Mouse (Mus musculus): ENCODE data around the gene Ctrc. TPM values are rescaled to one million over a fixed set of nuclear protein-coding genes. Genes with fewer than 3 reads are reported as not detected.

Gene Ctrc
- polyA plus RNA-seq, 1 experiment from 2014 or later, result not detected

DNA sequence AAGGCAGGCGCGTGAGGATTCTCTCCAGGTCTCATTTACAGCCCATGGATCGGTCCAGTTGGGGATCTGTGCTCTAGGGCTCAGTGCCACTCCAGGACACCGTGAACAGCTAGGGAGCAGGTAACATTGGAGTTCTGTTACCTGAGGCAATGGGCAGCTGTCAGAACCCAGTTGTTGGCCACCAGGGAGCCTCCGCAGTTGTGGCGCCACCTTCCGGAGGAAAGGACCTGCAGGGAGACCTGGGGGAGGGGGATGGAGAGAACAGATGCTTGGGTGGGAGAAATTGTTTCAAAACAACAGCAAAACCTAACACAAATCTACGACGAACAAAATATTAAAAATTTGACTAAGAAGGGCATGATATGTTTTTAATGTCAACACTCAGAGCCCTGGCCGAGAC is 24.1 kb downstream of the Ctrc start:
- no peak for DNase-seq (ENCODE audit: low spot score)

GRCm38 (mm10) chr4:141821178-141821577 is 25.0 kb downstream of the Ctrc start:
- Histone ChIP-seq H3K9me3 (ENCODE audit: control insufficient read depth, low read length) (no peaks in the 10 kb centered on the region), H3K4me1 (ENCODE audit: control insufficient read depth, insufficient read depth, low read length) (no peaks in the 10 kb centered on the region), H3K27ac (replicated peaks; ENCODE audit: low read depth, low read length) (no peak overlapping the region), H3K27me3 (replicated peaks; ENCODE audit: control insufficient read depth, insufficient read depth, low read length) (no peaks in the 10 kb centered on the region), H3K36me3 (ENCODE audit: control insufficient read depth, insufficient read depth, low read length) (no peaks in the 10 kb centered on the region), H3K4me3 (ENCODE audit: low read depth, low read length) (no peak overlapping the region), H3K9ac (ENCODE audit: low read depth, low read length) (no peak overlapping the region), H3K4me2 (ENCODE audit: low read depth, low read length) (no peak overlapping the region)
- no peak for DNase-seq (ENCODE audit: low spot score)
- no peak for ATAC-seq (ENCODE audit: low read depth)
- 60% methylated on average over 3 of the region's 3 CpGs for WGBS

More for the DNA sequence above, 24.1 kb downstream of the Ctrc start:
- ATAC-seq (ENCODE audit: low read depth), result no peak
- Histone ChIP-seq H3K4me1 (ENCODE audit: control insufficient read depth, insufficient read depth, low read length) (no peaks in the 10 kb centered on the region), H3K4me3 (ENCODE audit: low read depth, low read length) (no peak overlapping the region), H3K9me3 (ENCODE audit: control insufficient read depth, low read length) (no peaks in the 10 kb centered on the region), H3K27ac (replicated peaks; ENCODE audit: low read depth, low read length) (no peak overlapping the region), H3K4me2 (ENCODE audit: low read depth, low read length) (no peak overlapping the region), H3K27me3 (replicated peaks; ENCODE audit: control insufficient read depth, insufficient read depth, low read length) (no peaks in the 10 kb centered on the region), H3K9ac (ENCODE audit: low read depth, low read length) (no peak overlapping the region), H3K36me3 (ENCODE audit: control insufficient read depth, insufficient read depth, low read length) (no peaks in the 10 kb centered on the region)
- WGBS, result 76% methylated on average over 10 of the region's 10 CpGs

DNA sequence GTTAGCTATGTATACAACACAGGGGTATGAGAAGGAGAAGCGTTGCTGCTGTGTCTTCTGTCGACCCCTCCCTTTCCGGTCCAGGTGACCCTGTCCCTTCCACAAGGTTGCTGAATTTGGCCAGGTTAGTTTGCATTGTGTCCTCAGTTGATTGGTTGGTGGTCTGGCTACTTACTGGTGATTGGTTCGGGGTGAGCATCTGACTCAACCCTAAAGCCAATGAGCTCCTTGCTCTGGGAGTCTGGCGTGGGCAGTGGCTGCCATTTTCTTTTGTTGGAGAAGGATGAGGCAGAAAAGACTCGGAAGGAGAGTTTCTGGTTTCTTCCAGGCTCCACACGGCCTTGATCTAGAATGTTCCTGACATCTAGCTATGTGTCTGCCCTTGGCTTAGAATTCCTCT is 26.8 kb downstream of the Ctrc start:
- H3K4me1 ChIP-seq (ENCODE audit: control insufficient read depth, insufficient read depth, low read length), result no peaks in the 10 kb centered on the region
- H3K36me3 ChIP-seq (ENCODE audit: control insufficient read depth, insufficient read depth, low read length), result 0 out of 2 replicates have a peak, but pooled peaks cover 10% of the 10 kb centered on the region
- no peak overlapping the region for H3K27ac ChIP-seq (replicated peaks; ENCODE audit: low read depth, low read length)
- no peak overlapping the region for H3K4me3 ChIP-seq (ENCODE audit: low read depth, low read length)
- H3K4me2 ChIP-seq (ENCODE audit: low read depth, low read length), result no peak overlapping the region
- H3K9ac ChIP-seq (ENCODE audit: low read depth, low read length), result no peak overlapping the region
- H3K27me3 ChIP-seq (replicated peaks; ENCODE audit: control insufficient read depth, insufficient read depth, low read length), result no peaks in the 10 kb centered on the region
- ATAC-seq (ENCODE audit: low read depth), result no peak
- DNase-seq (ENCODE audit: low spot score), result no peak
- no peaks in the 10 kb centered on the region for H3K9me3 ChIP-seq (ENCODE audit: control insufficient read depth, low read length)
- 91% methylated on average over 7 of the region's 7 CpGs for WGBS

- no peak overlapping the region for H3K9ac ChIP-seq (ENCODE audit: low read depth, low read length)
- H3K4me1 ChIP-seq (ENCODE audit: control insufficient read depth, insufficient read depth, low read length), result no peaks in the 10 kb centered on the region
- H3K27ac ChIP-seq (replicated peaks; ENCODE audit: low read depth, low read length), result no peak overlapping the region
- H3K4me2 ChIP-seq (ENCODE audit: low read depth, low read length), result no peak overlapping the region
- DNase-seq (ENCODE audit: low spot score) (no peak), ATAC-seq (ENCODE audit: low read depth) (no peak)
- WGBS, result 84% methylated on average over 13 of the region's 13 CpGs
- no peaks in the 10 kb centered on the region for H3K9me3 ChIP-seq (ENCODE audit: control insufficient read depth, low read length)
- no peaks in the 10 kb centered on the region for H3K27me3 ChIP-seq (replicated peaks; ENCODE audit: control insufficient read depth, insufficient read depth, low read length)
- H3K4me3 ChIP-seq (ENCODE audit: low read depth, low read length), result no peak overlapping the region
- H3K36me3 ChIP-seq (ENCODE audit: control insufficient read depth, insufficient read depth, low read length), result 0 out of 2 replicates have a peak, but pooled peaks cover 10% of the 10 kb centered on the region
These were observed 27.3 kb downstream of the Ctrc start for GRCm38 (mm10) chr4:141818861-141819260.

GRCm38 (mm10) chr4:141817706-141818105 is 28.5 kb downstream of the Ctrc start:
- DNase-seq (ENCODE audit: low spot score) (no peak), ATAC-seq (ENCODE audit: low read depth) (no peak)
- Histone ChIP-seq H3K9me3 (ENCODE audit: control insufficient read depth, low read length) (no peaks in the 10 kb centered on the region), H3K27ac (replicated peaks; ENCODE audit: low read depth, low read length) (no peak overlapping the region), H3K36me3 (ENCODE audit: control insufficient read depth, insufficient read depth, low read length) (peaks cover 20% of the 10 kb centered on the region), H3K4me2 (ENCODE audit: low read depth, low read length) (no peak overlapping the region), H3K27me3 (replicated peaks; ENCODE audit: control insufficient read depth, insufficient read depth, low read length) (no peaks in the 10 kb centered on the region), H3K4me1 (ENCODE audit: control insufficient read depth, insufficient read depth, low read length) (no peaks in the 10 kb centered on the region), H3K4me3 (ENCODE audit: low read depth, low read length) (no peak overlapping the region), H3K9ac (ENCODE audit: low read depth, low read length) (no peak overlapping the region)
- 59% methylated on average over 10 of the region's 10 CpGs for WGBS

DNA sequence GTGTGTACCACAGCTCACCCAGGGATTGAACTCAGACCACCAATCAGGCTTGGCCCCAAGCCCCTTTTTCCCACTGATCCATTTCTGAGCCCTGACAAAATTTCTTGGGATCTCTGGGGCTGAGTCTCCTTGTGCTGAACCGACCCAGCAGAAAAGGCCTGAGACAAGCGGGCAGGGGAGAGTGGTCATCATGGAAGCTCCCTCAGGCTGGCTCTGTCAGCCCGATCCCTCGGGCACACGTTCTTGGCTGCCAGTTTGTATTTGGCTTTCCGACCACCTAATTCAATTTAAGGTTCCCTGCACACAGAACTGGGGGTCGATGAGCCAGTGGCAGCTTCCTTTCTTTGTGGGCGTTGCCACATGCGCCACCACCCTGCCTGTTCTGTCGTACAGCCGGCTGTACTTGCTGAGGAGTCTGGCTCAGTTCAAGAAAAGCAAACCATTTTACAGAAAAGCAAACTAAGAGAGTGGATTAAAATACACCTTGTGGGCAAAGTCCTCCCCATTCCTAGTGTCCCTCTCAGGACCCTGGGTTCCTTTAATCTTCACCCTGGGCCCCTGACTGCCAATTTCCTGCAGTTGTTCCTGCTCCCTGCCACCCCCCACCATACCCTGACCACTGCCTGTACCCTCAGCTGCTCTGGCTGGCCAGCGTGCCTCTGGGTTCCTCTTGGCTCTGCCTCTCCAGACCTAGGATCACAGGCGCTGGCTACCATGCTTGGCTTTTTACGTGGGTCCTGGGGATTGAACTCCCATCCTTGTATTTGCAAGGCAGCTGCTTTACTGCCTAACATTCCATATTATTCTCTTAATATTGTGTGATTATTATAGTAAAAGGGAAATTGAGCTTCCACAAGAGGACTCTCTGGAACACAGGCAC is 29.1 kb downstream of the Ctrc start:
- no peak overlapping the region for H3K27ac ChIP-seq (replicated peaks; ENCODE audit: low read depth, low read length)

GRCm38 (mm10) chr4:141816267-141816666 is 29.9 kb downstream of the Ctrc start:
- WGBS, result 79% methylated on average over 7 of the region's 7 CpGs
- ATAC-seq (ENCODE audit: low read depth) (peak; percentile 64; the same call in 1 of the 2 replicates), DNase-seq (ENCODE audit: low spot score) (peak; percentile 30)
- Histone ChIP-seq H3K27ac (replicated peaks; ENCODE audit: low read depth, low read length) (no peak overlapping the region), H3K4me2 (ENCODE audit: low read depth, low read length) (no peak overlapping the region), H3K4me1 (ENCODE audit: control insufficient read depth, insufficient read depth, low read length) (no peaks in the 10 kb centered on the region), H3K4me3 (ENCODE audit: low read depth, low read length) (no peak overlapping the region), H3K9me3 (ENCODE audit: control insufficient read depth, low read length) (no peaks in the 10 kb centered on the region), H3K9ac (ENCODE audit: low read depth, low read length) (no peak overlapping the region), H3K27me3 (replicated peaks; ENCODE audit: control insufficient read depth, insufficient read depth, low read length) (no peaks in the 10 kb centered on the region), H3K36me3 (ENCODE audit: control insufficient read depth, insufficient read depth, low read length) (peaks cover 35% of the 10 kb centered on the region)

More for the DNA sequence above, 29.1 kb downstream of the Ctrc start:
- Histone ChIP-seq H3K4me3 (ENCODE audit: low read depth, low read length) (no peak overlapping the region), H3K4me1 (ENCODE audit: control insufficient read depth, insufficient read depth, low read length) (no peaks in the 10 kb centered on the region), H3K4me2 (ENCODE audit: low read depth, low read length) (no peak overlapping the region), H3K9me3 (ENCODE audit: control insufficient read depth, low read length) (no peaks in the 10 kb centered on the region), H3K9ac (ENCODE audit: low read depth, low read length) (no peak overlapping the region), H3K27me3 (replicated peaks; ENCODE audit: control insufficient read depth, insufficient read depth, low read length) (no peaks in the 10 kb centered on the region), H3K36me3 (ENCODE audit: control insufficient read depth, insufficient read depth, low read length) (peaks cover 27% of the 10 kb centered on the region)
- 58% methylated on average over 14 of the region's 14 CpGs for WGBS
- ATAC-seq (ENCODE audit: low read depth), result no peak
- DNase-seq (ENCODE audit: low spot score), result no peak

GRCm38 (mm10) chr4:141811375-141811774 is 34.8 kb downstream of the Ctrc start:
- DNase-seq (ENCODE audit: low spot score) (no peak), ATAC-seq (ENCODE audit: low read depth) (no peak)
- Histone ChIP-seq H3K27me3 (replicated peaks; ENCODE audit: control insufficient read depth, insufficient read depth, low read length) (no peaks in the 10 kb centered on the region), H3K4me1 (ENCODE audit: control insufficient read depth, insufficient read depth, low read length) (no peaks in the 10 kb centered on the region), H3K9me3 (ENCODE audit: control insufficient read depth, low read length) (no peaks in the 10 kb centered on the region), H3K4me3 (ENCODE audit: low read depth, low read length) (no peak overlapping the region), H3K4me2 (ENCODE audit: low read depth, low read length) (no peak overlapping the region), H3K36me3 (ENCODE audit: control insufficient read depth, insufficient read depth, low read length) (peaks cover 79% of the 10 kb centered on the region), H3K27ac (replicated peaks; ENCODE audit: low read depth, low read length) (no peak overlapping the region), H3K9ac (ENCODE audit: low read depth, low read length) (no peak overlapping the region)
- WGBS, result 97% methylated on average over 7 of the region's 7 CpGs

GRCm38 (mm10) chr4:141810975-141811374 is 35.2 kb downstream of the Ctrc start:
- Histone ChIP-seq H3K27ac (replicated peaks; ENCODE audit: low read depth, low read length) (no peak overlapping the region), H3K4me3 (ENCODE audit: low read depth, low read length) (no peak overlapping the region), H3K27me3 (replicated peaks; ENCODE audit: control insufficient read depth, insufficient read depth, low read length) (no peaks in the 10 kb centered on the region), H3K9me3 (ENCODE audit: control insufficient read depth, low read length) (no peaks in the 10 kb centered on the region), H3K4me2 (ENCODE audit: low read depth, low read length) (no peak overlapping the region), H3K4me1 (ENCODE audit: control insufficient read depth, insufficient read depth, low read length) (no peaks in the 10 kb centered on the region), H3K9ac (ENCODE audit: low read depth, low read length) (no peak overlapping the region), H3K36me3 (ENCODE audit: control insufficient read depth, insufficient read depth, low read length) (peaks cover 81% of the 10 kb centered on the region)
- 92% methylated on average over 2 of the region's 2 CpGs for WGBS
- ATAC-seq (ENCODE audit: low read depth), result no peak
- DNase-seq (ENCODE audit: low spot score), result no peak

Data from embryonic facial prominence, embryonic 14.5 days (tissue).